Mouse (Mus musculus) liver, postnatal 0 days (tissue): ENCODE measurements around the gene Znrf3.

Experiments used
- CTCF ChIP-seq: sonication (generic); IDR thresholded peaks from 2 replicates; pipeline ENCODE4 v1.5.1; 2016; ENCODE audit warnings: antibody characterized with exemption, low read depth
- EP300 ChIP-seq: IDR thresholded peaks from 2 replicates; pipeline ENCODE4 v1.6.1; 2016; ENCODE audit warnings: antibody characterized with exemption, low read depth, mild to moderate bottlenecking

DNA sequence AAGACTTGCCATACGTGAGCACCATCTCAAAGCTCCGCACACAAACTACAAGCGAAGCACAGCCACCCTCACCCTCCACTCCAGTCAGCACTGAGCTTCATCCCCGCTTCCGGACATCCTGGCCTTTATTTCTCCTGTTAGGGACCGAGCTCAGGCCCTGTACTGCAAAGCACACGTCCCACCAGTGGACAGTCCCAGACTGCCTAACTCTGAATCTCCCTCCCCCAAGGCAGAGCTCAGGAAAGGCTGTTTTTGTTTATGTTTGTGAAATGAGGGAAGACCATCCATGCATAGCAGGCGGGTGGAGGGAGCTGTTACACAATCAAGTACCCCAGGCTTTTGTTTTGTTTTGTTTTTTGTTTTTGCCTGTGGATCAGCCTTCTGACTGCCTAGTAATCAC, 191.9 kb downstream of the Znrf3 start:
- TF ChIP-seq CTCF (no peak), EP300 (no peak)
